Mouse (Mus musculus) cerebellum, adult 9-11 months (tissue): ENCODE data around the gene Vmn1r73.

ENCODE experiments used
- DNase-seq: peaks from one replicate; pipeline ENCODE4 v3.0.0; 2022

The Vmn1r73 gene

GRCm38 (mm10) chr7:11729966-11730365, at the start of gene Vmn1r73:
Vmn1r73 (plus strand) TSS chr7:11730266.
- no peak for DNase-seq
